ENCODE assay signal across 12 mouse cellular contexts in the genomic region with DNA sequence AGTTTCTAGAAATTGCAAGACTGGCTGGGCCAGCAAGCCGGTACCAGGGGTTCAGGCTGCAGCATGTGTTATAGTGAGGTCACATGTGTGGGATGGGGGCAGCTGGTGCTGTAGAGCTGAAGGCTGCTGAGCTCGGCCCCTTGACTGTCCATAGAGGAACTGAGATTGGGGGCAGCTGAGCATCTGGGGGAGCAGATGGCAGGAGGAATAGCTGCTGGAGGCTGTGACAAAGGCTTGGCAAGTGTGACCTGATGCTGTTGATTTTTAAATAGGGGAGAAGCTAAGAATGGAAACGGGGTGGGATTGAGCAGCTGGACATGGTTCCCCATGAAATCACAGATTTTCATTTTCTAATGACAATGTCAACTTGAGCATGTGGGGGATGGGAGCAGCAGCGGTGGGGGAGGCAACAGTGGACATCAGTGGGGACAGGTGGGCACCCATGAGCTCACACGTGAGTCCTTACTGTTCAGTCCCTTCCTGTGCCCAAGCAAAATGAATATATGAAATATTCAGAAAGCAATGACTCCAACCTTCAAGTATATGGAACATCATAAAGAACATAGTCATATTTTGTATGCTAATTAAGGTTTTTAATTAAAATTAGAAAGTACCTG.
A peak's percentile ranks its signal among the peaks of the same experiment; 100 is the strongest.
DNase-seq lines count a peak whose midpoint lies in the region; ATAC-seq and TF ChIP-seq lines count a peak whose summit lies in the region.
"Had no signal": no experiment of that assay in that cellular context is flagged by ENCODE, and none has a peak within 500 bp of the region (broad histone marks: within the 10 kb centered on the region; RNA-seq: fewer than 3 reads in every experiment).

No protein-coding gene starts in this region.

- ATAC-seq in forebrain, postnatal 0 days: peak; percentile 23; the same call in 1 of the 2 replicates
- peak; percentile 85 for ATAC-seq in hindbrain, postnatal 0 days
- peak; percentile 56; the same call in 1 of the 2 replicates for ATAC-seq in neural tube, embryonic 14.5 days (ENCODE audit: low read depth)
- no peak for ATAC-seq in megakaryocyte-erythroid progenitor cell, adult 5-6 weeks (replicated peaks; ENCODE audit: low FRiP score, low TSS enrichment, poor library complexity, severe bottlenecking)
- ATAC-seq: intestine, embryonic 15.5 days had no signal

- no peak for TF ChIP-seq POLR2A in heart, adult 2 months (IDR thresholded peaks at IDR 0.05; ENCODE audit: insufficient read depth, low read depth, low read length)

- DNase-seq in left cerebral cortex, adult 9 months (ENCODE audit: low spot score in 2 of 2): peak; percentile 15 to 40
- no peak for DNase-seq in left cerebral cortex, adult 8-10 months (ENCODE audit: low spot score in 2 of 2)
- no peak for DNase-seq in forebrain, postnatal 0 days
- DNase-seq in hindbrain, postnatal 0 days (ENCODE audit: low spot score): peak; percentile 73
- no peak for DNase-seq in heart, postnatal 25 days (ENCODE audit: low spot score)
- DNase-seq in heart, adult 2 months: no peak
- DNase-seq: adrenal gland, adult 8-10 months; lung, adult 18-20 months had no signal

- no peak overlapping the region for H3K9ac ChIP-seq in forebrain, postnatal 0 days
- no peak overlapping the region for H3K9ac ChIP-seq in hindbrain, postnatal 0 days (replicated peaks; ENCODE audit: low read length)
- no peak overlapping the region for H3K9ac ChIP-seq in neural tube, embryonic 14.5 days (replicated peaks; ENCODE audit: low read depth, low read length)
- no peak overlapping the region for H3K9ac ChIP-seq in heart, adult 2 months (ENCODE audit: low read depth, low read length)
- H3K9ac ChIP-seq: intestine, embryonic 15.5 days had no signal

- TF ChIP-seq CTCF in forebrain, postnatal 0 days (IDR thresholded peaks at IDR 0.05; ENCODE audit: low read depth): no peak
- TF ChIP-seq CTCF in hindbrain, postnatal 0 days (IDR thresholded peaks at IDR 0.05; ENCODE audit: low read depth): no peak
- TF ChIP-seq CTCF in heart, adult 2 months (IDR thresholded peaks at IDR 0.05): no peak

- H3K4me3 ChIP-seq in forebrain, postnatal 0 days (ENCODE audit: low read depth, low read length): no peak overlapping the region
- H3K4me3 ChIP-seq in hindbrain, postnatal 0 days (ENCODE audit: low read length): no peak overlapping the region
- no peak overlapping the region for H3K4me3 ChIP-seq in neural tube, embryonic 14.5 days (ENCODE audit: low read depth, low read length)
- no peak overlapping the region for H3K4me3 ChIP-seq in heart, adult 2 months
- H3K4me3 ChIP-seq: intestine, embryonic 15.5 days; myocyte had no signal

- no peak overlapping the region for H3K27ac ChIP-seq in forebrain, postnatal 0 days (ENCODE audit: low read depth, low read length)
- H3K27ac ChIP-seq in hindbrain, postnatal 0 days: no peak overlapping the region; the same call in 1 of the 2 replicates
- H3K27ac ChIP-seq in neural tube, embryonic 14.5 days (ENCODE audit: low read depth, low read length): no peak overlapping the region
- no peak overlapping the region for H3K27ac ChIP-seq in heart, adult 2 months
- H3K27ac ChIP-seq: intestine, embryonic 15.5 days had no signal

- no peaks in the 10 kb centered on the region for H3K27me3 ChIP-seq in forebrain, postnatal 0 days (ENCODE audit: insufficient read depth, low read length)
- H3K27me3 ChIP-seq in hindbrain, postnatal 0 days (ENCODE audit: insufficient read depth, low read length): no peaks in the 10 kb centered on the region
- H3K27me3 ChIP-seq in neural tube, embryonic 14.5 days (ENCODE audit: control insufficient read depth, insufficient read depth, low read length): no peaks in the 10 kb centered on the region
- H3K27me3 ChIP-seq in heart, adult 2 months (ENCODE audit: control insufficient read depth, insufficient read depth, low read length): no peaks in the 10 kb centered on the region
- H3K27me3 ChIP-seq: intestine, embryonic 15.5 days had no signal

- no peaks in the 10 kb centered on the region for H3K36me3 ChIP-seq in forebrain, postnatal 0 days (ENCODE audit: insufficient read depth)
- H3K36me3 ChIP-seq in hindbrain, postnatal 0 days (ENCODE audit: insufficient read depth, low read length): no peaks in the 10 kb centered on the region
- H3K36me3 ChIP-seq in neural tube, embryonic 14.5 days (ENCODE audit: control insufficient read depth, insufficient read depth, low read length): no peaks in the 10 kb centered on the region
- no peaks in the 10 kb centered on the region for H3K36me3 ChIP-seq in heart, adult 2 months (ENCODE audit: control insufficient read depth, insufficient read depth, low read length)
- H3K36me3 ChIP-seq: intestine, embryonic 15.5 days had no signal

- H3K79me2 ChIP-seq in heart, adult 2 months (replicated peaks; ENCODE audit: control insufficient read depth, insufficient read depth, low read length): no peaks in the 10 kb centered on the region

- no peaks in the 10 kb centered on the region for H3K4me1 ChIP-seq in forebrain, postnatal 0 days (ENCODE audit: insufficient read depth)
- no peaks in the 10 kb centered on the region for H3K4me1 ChIP-seq in hindbrain, postnatal 0 days (ENCODE audit: insufficient read depth, low read length)
- H3K4me1 ChIP-seq in neural tube, embryonic 14.5 days (ENCODE audit: control insufficient read depth, insufficient read depth, low read length): 0 out of 2 replicates have a peak, but pooled peaks cover 2% of the 10 kb centered on the region
- H3K4me1 ChIP-seq in heart, adult 2 months (ENCODE audit: control insufficient read depth, insufficient read depth, low read length): no peaks in the 10 kb centered on the region
- H3K4me1 ChIP-seq: intestine, embryonic 15.5 days had no signal

- WGBS in forebrain, postnatal 0 days: 52% methylated on average over 5 of the region's 5 CpGs
- 30% methylated on average over 5 of the region's 5 CpGs for WGBS in hindbrain, postnatal 0 days
- 28% methylated on average over 5 of the region's 5 CpGs for WGBS in neural tube, embryonic 14.5 days
- 71% methylated on average over 5 of the region's 5 CpGs for WGBS in heart, adult 2 months

- intact Hi-C loops in heart, postnatal 25 days (cut with DNase I): no loop called here
- intact Hi-C loops in heart, adult 2 months (cut with DNase I): no loop called here

- H3K4me2 ChIP-seq in forebrain, postnatal 0 days (ENCODE audit: low read depth): no peak overlapping the region
- no peak overlapping the region for H3K4me2 ChIP-seq in hindbrain, postnatal 0 days (ENCODE audit: low read depth, low read length)
- no peak overlapping the region for H3K4me2 ChIP-seq in neural tube, embryonic 14.5 days (ENCODE audit: low read depth, low read length)
- H3K4me2 ChIP-seq: intestine, embryonic 15.5 days had no signal

- no peaks in the 10 kb centered on the region for H3K9me3 ChIP-seq in forebrain, postnatal 0 days (ENCODE audit: low read length)
- H3K9me3 ChIP-seq in hindbrain, postnatal 0 days (ENCODE audit: low read length): no peaks in the 10 kb centered on the region
- no peaks in the 10 kb centered on the region for H3K9me3 ChIP-seq in neural tube, embryonic 14.5 days (ENCODE audit: control insufficient read depth, low read length)
- H3K9me3 ChIP-seq: intestine, embryonic 15.5 days had no signal

- no peak for TF ChIP-seq EP300 in heart, adult 2 months (IDR thresholded peaks at IDR 0.05; ENCODE audit: insufficient read depth, low read depth, low read length)

Comparison
In these comparisons a context has a peak if more than half of its experiments do, and no peak if none do; other contexts are left out.
1. DNase-seq: peak in left cerebral cortex, adult 9 months (2 of 2) and hindbrain, postnatal 0 days (single experiment); none in left cerebral cortex, adult 8-10 months (0 of 2), forebrain, postnatal 0 days (single experiment), heart, postnatal 25 days (single experiment) and heart, adult 2 months (0 of 2).